Mouse (Mus musculus): ENCODE results near the gene Tent5b. TPM values are rescaled to one million over a fixed set of nuclear protein-coding genes. Genes with fewer than 3 reads are reported as not detected.
A peak's percentile ranks its signal among the peaks of the same experiment; 100 is the strongest.

Tent5b gene
- polyA plus RNA-seq, 1 experiment from 2014 or later: 0.76 TPM

- Histone ChIP-seq H3K27ac (ENCODE audit: low read depth, low read length) (no peak within 1 kb of the TSS), H3K36me3 (ENCODE audit: control insufficient read depth, insufficient read depth, low read length) (no peaks in the 10 kb centered on the region), H3K9me3 (ENCODE audit: control insufficient read depth, low read length) (no peaks in the 10 kb centered on the region), H3K4me3 (ENCODE audit: low read depth, low read length) (peak within 1 kb of the TSS; percentile 27), H3K4me2 (ENCODE audit: low read depth, low read length, severe bottlenecking) (peak within 1 kb of the TSS; percentile 34; the same call in 1 of the 2 replicates), H3K4me1 (replicated peaks; ENCODE audit: control insufficient read depth, insufficient read depth, low read length) (peaks cover 4% of the 10 kb centered on the region; the same call in 1 of the 2 replicates), H3K27me3 (ENCODE audit: control insufficient read depth, insufficient read depth, low read length) (peaks cover 26% of the 10 kb centered on the region), H3K9ac (ENCODE audit: low read length) (no peak within 1 kb of the TSS)
- WGBS: 4% methylated on average over 53 of the region's 69 CpGs
- DNase-seq (ENCODE audit: low spot score) (no peak), ATAC-seq (replicated peaks; ENCODE audit: low FRiP score) (no peak)
These were observed 38.9 kb downstream of the Tent5b start, which contains the start of gene Kdf1 for GRCm38 (mm10) chr4:133518601-133519368. Kdf1 (plus strand) TSS chr4:133518963.

GRCm38 (mm10) chr4:133519369-133519665 is 39.4 kb downstream of the Tent5b start:
- H3K36me3 ChIP-seq (ENCODE audit: control insufficient read depth, insufficient read depth, low read length): no peaks in the 10 kb centered on the region
- no peaks in the 10 kb centered on the region for H3K9me3 ChIP-seq (ENCODE audit: control insufficient read depth, low read length)
- peaks cover 26% of the 10 kb centered on the region for H3K27me3 ChIP-seq (ENCODE audit: control insufficient read depth, insufficient read depth, low read length)
- peaks cover 4% of the 10 kb centered on the region; the same call in 1 of the 2 replicates for H3K4me1 ChIP-seq (replicated peaks; ENCODE audit: control insufficient read depth, insufficient read depth, low read length)
- ATAC-seq (replicated peaks; ENCODE audit: low FRiP score) (no peak), DNase-seq (ENCODE audit: low spot score) (no peak)
- 0 out of 2 replicates have a peak overlapping the region, but pooled peaks have one; percentile 27 for H3K4me3 ChIP-seq (ENCODE audit: low read depth, low read length)
- peak overlapping the region; percentile 34; the same call in 1 of the 2 replicates for H3K4me2 ChIP-seq (ENCODE audit: low read depth, low read length, severe bottlenecking)
- no peak overlapping the region for H3K27ac ChIP-seq (ENCODE audit: low read depth, low read length)
- H3K9ac ChIP-seq (ENCODE audit: low read length): no peak overlapping the region
- WGBS: 5% methylated on average over 25 of the region's 25 CpGs

- no peak overlapping the region for H3K27ac ChIP-seq (ENCODE audit: low read depth, low read length)
- H3K4me3 ChIP-seq (ENCODE audit: low read depth, low read length): no peak overlapping the region
- 74% methylated on average over 2 of the region's 2 CpGs for WGBS
- H3K4me2 ChIP-seq (ENCODE audit: low read depth, low read length, severe bottlenecking): no peak overlapping the region
- DNase-seq (ENCODE audit: low spot score) (no peak), ATAC-seq (replicated peaks; ENCODE audit: low FRiP score) (no peak)
- H3K4me1 ChIP-seq (replicated peaks; ENCODE audit: control insufficient read depth, insufficient read depth, low read length): peaks cover 4% of the 10 kb centered on the region; the same call in 1 of the 2 replicates
- no peaks in the 10 kb centered on the region for H3K36me3 ChIP-seq (ENCODE audit: control insufficient read depth, insufficient read depth, low read length)
- no peak overlapping the region for H3K9ac ChIP-seq (ENCODE audit: low read length)
- H3K27me3 ChIP-seq (ENCODE audit: control insufficient read depth, insufficient read depth, low read length): peaks cover 26% of the 10 kb centered on the region
- H3K9me3 ChIP-seq (ENCODE audit: control insufficient read depth, low read length): no peaks in the 10 kb centered on the region
These were observed 41.6 kb downstream of the Tent5b start for GRCm38 (mm10) chr4:133521502-133521901.

GRCm38 (mm10) chr4:133527788-133528187 is 47.9 kb downstream of the Tent5b start:
- Histone ChIP-seq H3K9me3 (ENCODE audit: control insufficient read depth, low read length) (no peaks in the 10 kb centered on the region), H3K4me2 (ENCODE audit: low read depth, low read length, severe bottlenecking) (no peak overlapping the region), H3K36me3 (ENCODE audit: control insufficient read depth, insufficient read depth, low read length) (peaks cover 10% of the 10 kb centered on the region; the same call in 1 of the 2 replicates), H3K9ac (ENCODE audit: low read length) (no peak overlapping the region), H3K27ac (ENCODE audit: low read depth, low read length) (no peak overlapping the region), H3K27me3 (ENCODE audit: control insufficient read depth, insufficient read depth, low read length) (no peaks in the 10 kb centered on the region), H3K4me1 (replicated peaks; ENCODE audit: control insufficient read depth, insufficient read depth, low read length) (no peaks in the 10 kb centered on the region), H3K4me3 (ENCODE audit: low read depth, low read length) (no peak overlapping the region)
- ATAC-seq (replicated peaks; ENCODE audit: low FRiP score) (no peak), DNase-seq (ENCODE audit: low spot score) (no peak)
- WGBS: 78% methylated on average over 16 of the region's 16 CpGs

- H3K4me2 ChIP-seq (ENCODE audit: low read depth, low read length, severe bottlenecking): no peak overlapping the region
- no peaks in the 10 kb centered on the region for H3K4me1 ChIP-seq (replicated peaks; ENCODE audit: control insufficient read depth, insufficient read depth, low read length)
- no peaks in the 10 kb centered on the region for H3K9me3 ChIP-seq (ENCODE audit: control insufficient read depth, low read length)
- H3K9ac ChIP-seq (ENCODE audit: low read length): no peak overlapping the region
- ATAC-seq (replicated peaks; ENCODE audit: low FRiP score) (no peak), DNase-seq (ENCODE audit: low spot score) (no peak)
- no peak overlapping the region for H3K4me3 ChIP-seq (ENCODE audit: low read depth, low read length)
- H3K36me3 ChIP-seq (ENCODE audit: control insufficient read depth, insufficient read depth, low read length): peaks cover 19% of the 10 kb centered on the region; the same call in 1 of the 2 replicates
- H3K27me3 ChIP-seq (ENCODE audit: control insufficient read depth, insufficient read depth, low read length): no peaks in the 10 kb centered on the region
- WGBS: 88% methylated on average over 3 of the region's 3 CpGs
- no peak overlapping the region for H3K27ac ChIP-seq (ENCODE audit: low read depth, low read length)
These were observed 52.8 kb downstream of the Tent5b start for GRCm38 (mm10) chr4:133532777-133533176.

- Histone ChIP-seq H3K36me3 (ENCODE audit: control insufficient read depth, insufficient read depth, low read length) (peaks cover 17% of the 10 kb centered on the region; the same call in 1 of the 2 replicates), H3K4me2 (ENCODE audit: low read depth, low read length, severe bottlenecking) (no peak overlapping the region), H3K9ac (ENCODE audit: low read length) (no peak overlapping the region), H3K27me3 (ENCODE audit: control insufficient read depth, insufficient read depth, low read length) (no peaks in the 10 kb centered on the region), H3K4me3 (ENCODE audit: low read depth, low read length) (no peak overlapping the region), H3K27ac (ENCODE audit: low read depth, low read length) (no peak overlapping the region), H3K9me3 (ENCODE audit: control insufficient read depth, low read length) (no peaks in the 10 kb centered on the region), H3K4me1 (replicated peaks; ENCODE audit: control insufficient read depth, insufficient read depth, low read length) (no peaks in the 10 kb centered on the region)
- ATAC-seq (replicated peaks; ENCODE audit: low FRiP score) (no peak), DNase-seq (ENCODE audit: low spot score) (no peak)
- 89% methylated on average over 3 of the region's 3 CpGs for WGBS
These were observed 56.1 kb downstream of the Tent5b start for GRCm38 (mm10) chr4:133536081-133536480.

GRCm38 (mm10) chr4:133536652-133537051 is 56.7 kb downstream of the Tent5b start:
- 93% methylated on average over 5 of the region's 5 CpGs for WGBS
- no peak overlapping the region for H3K4me3 ChIP-seq (ENCODE audit: low read depth, low read length)

More at GRCm38 (mm10) chr4:133536652-133537051, 56.7 kb downstream of the Tent5b start:
- DNase-seq (ENCODE audit: low spot score): no peak
- Histone ChIP-seq H3K4me1 (replicated peaks; ENCODE audit: control insufficient read depth, insufficient read depth, low read length) (no peaks in the 10 kb centered on the region), H3K27me3 (ENCODE audit: control insufficient read depth, insufficient read depth, low read length) (no peaks in the 10 kb centered on the region), H3K27ac (ENCODE audit: low read depth, low read length) (no peak overlapping the region), H3K4me2 (ENCODE audit: low read depth, low read length, severe bottlenecking) (no peak overlapping the region), H3K36me3 (ENCODE audit: control insufficient read depth, insufficient read depth, low read length) (peaks cover 15% of the 10 kb centered on the region; the same call in 1 of the 2 replicates), H3K9me3 (ENCODE audit: control insufficient read depth, low read length) (no peaks in the 10 kb centered on the region), H3K9ac (ENCODE audit: low read length) (no peak overlapping the region)
- ATAC-seq (replicated peaks; ENCODE audit: low FRiP score): no peak

All from forebrain, embryonic 11.5 days (tissue).